Mouse (Mus musculus) retina, adult 2 months (tissue): ENCODE results near the gene Pdxk.
"Not testable (repeated sequence)": the region's sequence is repeated elsewhere in the genome, so short reads cannot be mapped to it uniquely, and the experiment has no call there.

ENCODE experiments used
- DNase-seq: peaks from one replicate; pipeline ENCODE4 v3.0.0-alpha.2; 2012; ENCODE audit warnings: low read depth, low spot score

The Pdxk gene

DNA sequence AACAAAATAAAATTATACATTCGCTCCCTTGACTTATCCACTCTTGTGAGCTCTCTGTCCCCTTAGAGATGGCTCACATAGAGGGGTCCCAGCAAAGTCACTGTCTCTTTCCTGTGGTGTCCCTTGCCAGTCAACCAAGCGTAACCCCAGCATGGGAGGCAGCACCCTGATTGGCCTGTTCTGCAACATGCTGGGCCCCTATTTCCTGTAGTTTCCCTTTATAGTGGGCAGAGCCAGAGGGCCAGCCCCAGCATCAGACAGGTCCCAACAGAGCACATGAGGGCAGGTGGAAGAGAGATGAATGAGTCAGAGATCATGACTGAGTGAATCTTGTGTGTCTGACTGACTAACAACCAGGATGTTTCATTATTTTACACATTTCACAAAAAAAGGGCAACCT lies 43.8 kb downstream of the Pdxk start:
- DNase-seq: no peak

DNA sequence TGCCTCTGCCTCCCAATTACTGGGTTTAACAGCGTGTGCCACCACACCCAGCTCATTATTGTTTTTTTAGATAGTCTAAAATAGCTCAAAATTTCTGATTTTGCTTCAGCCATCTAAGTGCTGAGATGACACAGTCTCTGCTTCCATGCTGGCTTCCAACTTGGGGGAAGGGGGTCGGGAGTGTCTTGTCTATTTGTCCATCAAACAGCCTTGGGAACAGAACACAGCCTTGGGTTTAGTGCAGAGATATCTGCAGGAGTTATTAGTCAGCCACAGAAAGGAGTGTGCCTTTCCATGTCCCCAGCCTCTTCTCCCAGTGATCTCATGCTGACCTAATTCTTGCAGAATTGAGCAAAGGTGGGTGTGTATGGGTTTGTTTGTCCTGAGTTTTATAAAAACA lies 46.0 kb downstream of the Pdxk start:
- no peak for DNase-seq

DNA sequence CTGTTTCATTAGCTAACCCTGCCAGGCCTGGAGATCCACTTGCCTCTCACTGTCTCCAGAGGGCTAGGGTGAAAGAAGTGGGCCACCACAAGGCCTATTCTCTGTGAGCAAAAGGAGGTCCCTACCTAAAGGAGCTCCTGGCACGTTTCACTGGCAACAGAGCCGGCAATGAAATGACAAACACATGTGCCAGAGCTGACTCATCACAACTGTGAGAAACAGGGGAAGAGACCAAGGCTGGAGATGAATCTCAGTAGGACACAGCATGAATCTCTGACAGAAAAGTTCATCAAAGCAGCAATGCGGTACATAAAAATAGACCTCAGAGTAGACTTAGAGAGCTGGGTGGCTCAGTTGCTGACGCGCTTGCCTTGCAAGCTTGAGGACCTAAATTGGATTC lies 46.9 kb downstream of the Pdxk start:
- DNase-seq: no peak

DNA sequence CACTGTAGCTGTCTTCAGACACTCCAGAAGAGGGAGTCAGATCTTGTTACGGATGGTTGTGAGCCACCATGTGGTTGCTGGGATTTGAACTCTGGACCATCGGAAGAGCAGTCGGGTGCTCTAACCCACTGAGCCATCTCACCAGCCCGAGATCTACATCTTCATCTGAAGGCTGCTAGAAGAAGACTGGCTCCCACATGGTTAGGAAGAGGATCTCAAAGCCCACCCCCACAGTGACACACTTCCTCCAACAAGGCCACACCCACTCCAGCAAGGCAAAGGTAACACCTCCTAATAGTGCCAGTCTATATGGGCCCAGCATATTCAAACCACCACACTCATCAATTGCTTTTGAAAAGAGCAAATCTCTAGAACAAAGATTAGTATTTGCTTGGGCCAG lies 49.8 kb downstream of the Pdxk start:
- not testable (repeated sequence) for DNase-seq

DNA sequence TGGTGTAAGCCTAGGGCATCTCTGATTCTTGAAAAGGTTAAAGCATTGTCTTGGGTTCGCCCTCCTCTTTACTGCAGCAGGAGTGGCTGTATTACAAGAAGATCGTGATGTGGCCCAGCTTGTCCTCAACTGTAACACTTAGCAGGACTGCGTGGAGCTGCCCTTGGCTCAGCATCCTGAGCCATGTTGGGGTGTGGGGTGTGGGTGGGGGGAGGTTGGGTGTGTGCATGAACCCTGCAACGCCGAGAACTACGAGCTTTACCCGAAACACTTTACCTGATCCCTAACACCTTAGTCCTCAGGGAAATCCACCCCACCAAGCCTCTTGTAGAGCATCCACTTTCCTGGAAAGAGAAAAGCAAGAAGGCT lies 51.6 kb downstream of the Pdxk start:
- no peak for DNase-seq

DNA sequence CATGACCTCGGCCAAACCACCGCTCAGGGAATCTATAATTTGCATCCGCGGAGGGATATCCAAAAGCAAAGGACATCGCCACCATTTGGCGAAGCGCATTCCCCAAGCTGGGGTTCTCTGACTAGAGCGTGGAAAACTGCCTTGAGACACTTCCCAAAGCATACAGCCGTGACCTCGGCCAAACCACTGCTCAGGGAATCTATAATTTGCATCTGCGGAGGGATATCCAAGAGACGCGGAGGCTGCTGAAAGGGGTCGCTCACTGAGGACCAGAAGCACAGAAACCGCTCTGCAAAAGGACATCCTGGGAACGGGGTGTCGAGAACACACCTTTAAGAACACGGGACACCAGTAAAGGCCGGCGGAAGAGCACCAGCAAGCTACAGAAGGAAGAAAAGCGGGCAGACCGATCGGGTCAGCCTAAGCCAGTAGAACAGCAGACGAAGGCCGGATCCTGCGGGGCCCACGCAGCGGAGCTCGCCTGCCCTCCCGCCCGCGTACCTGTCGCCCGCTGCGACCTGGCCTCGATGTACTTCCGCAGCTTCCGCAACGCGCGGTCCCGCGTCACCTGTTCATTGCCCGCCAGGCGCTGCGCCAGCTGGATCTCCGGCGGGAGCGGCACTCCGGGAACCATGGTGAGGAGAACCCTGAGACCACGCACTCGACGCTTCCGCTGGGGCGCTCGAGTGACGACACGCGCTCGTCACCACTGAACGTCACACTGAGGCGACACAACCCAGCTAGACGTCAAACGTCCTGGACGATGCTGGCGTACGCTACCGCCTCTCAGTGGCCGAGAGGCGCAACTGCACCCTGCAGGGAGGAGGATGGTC lies 52.2 kb downstream of the Pdxk start, which contains the start of gene Rrp1:
Rrp1 (minus strand) TSS at position 725 of the 833 bp plus-strand sequence.
- peak; percentile 92 for DNase-seq

DNA sequence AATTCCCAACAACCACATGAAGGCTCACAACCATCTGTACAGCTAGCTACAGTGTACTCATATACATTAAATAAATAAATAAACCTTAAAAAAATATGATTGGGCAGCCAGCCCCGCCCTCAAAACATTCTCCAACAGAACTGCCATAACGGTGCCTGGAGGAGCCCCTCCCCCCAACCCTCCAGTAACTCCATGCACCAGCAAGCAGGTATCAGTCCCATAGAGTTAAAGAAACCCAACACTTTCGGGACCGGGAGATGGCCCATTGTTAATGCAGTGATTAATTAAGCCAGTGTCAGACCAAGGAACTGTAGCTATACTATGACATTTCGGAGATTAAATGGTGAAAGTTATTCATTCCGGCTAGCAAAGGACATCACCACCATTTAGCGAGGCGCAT lies 52.9 kb downstream of the Pdxk start:
- no peak for DNase-seq

DNA sequence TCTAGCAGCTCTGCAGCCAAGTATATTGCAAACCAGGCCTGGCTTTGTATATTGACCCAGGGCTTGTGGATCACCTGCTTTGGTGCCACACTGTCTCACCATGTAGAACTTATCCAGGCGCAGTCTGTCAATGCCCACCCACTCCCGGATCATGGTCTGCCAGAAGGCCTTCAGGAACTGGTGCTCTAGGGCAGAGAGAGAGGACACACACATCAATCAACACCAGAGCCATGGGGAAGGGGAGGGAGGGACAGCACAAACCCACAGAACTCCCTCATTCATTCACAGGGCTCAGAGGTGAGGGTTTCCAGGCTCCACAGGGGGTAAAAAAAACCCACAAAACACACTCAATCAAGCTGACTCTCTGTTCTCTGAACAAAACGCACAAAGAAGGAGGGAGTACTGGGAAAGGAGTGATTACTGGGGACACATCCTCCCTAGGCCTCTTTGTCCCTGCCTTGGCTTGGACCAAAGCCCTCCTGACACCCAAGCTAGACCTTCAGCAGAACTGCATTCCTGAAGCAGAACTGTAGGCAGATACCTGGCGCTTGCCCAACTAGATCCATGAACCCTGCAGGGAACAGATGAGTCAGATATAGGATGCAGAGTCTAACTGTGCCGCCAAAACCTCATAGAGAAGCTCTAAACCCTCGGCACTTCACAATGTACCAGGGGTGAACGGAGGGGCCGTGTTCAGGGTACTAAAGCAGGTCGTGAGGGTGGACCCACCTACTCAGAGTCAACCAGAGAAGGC lies 55.6 kb downstream of the Pdxk start:
- DNase-seq: no peak

DNA sequence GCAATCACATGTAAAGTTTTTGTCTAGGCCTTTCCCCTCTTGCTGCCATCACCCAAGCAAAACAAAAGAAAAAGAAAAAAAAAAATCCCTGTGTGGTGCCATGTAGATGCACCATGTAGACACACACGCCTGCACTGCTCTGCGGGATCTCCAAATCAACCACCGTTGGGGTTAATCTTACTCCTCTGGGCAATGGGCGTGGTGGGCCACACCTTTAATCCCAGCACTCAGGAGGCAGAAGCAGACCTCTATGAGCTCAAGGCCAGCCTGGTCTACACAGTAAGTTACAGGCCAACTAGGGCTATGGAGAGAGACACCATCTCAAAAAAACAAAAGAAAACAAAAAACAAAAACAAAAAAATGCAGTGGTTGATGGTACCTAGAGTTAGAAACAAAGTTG lies 57.6 kb downstream of the Pdxk start:
- no peak for DNase-seq

DNA sequence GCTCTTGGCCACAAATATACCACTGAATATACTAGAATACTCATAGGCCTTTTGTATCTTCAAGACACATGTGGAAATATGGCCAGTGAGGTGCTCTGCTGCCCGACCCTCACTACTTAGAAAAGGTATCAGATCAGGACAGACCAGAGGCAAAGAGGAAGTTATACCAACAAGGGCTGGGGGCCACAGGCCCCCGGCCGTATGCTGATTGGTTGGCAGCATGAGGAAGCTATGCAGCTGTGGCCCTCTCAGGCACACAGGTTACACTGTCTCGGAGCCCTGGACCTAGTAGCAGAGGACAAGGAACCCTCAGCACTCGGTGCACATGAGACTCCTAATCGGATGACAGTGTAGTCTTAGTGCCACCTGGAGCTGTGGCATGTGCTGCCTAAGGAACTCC lies 58.6 kb downstream of the Pdxk start:
- DNase-seq: no peak

DNA sequence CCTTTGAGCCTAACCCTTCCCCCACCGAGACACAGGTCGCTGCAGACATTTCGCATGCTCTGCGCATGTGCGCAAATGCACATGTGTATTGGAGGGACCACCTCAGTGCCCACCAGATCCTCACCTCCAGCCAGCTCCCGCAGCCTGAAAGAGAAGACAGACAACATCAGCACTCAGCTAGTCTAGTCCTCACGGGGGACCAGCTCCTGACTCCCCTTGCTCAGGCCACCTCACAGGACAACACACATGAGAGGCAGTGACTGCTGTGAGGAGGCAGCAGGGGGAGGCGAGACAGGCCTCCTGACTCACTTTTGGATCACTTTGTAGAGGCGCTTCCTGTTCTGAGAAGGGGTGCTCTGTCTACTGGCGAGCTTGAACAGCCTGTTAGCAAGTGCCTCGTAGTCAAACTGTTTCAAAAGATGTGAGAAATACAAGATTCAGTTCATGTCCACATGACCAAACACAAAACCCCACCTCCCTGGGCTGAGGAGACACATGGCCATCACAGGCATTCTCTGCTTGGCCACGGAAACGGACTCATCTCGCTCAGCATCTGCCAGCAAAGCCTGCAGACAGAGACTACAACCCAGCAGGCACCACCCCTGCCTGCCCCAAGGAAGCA lies 62.4 kb downstream of the Pdxk start:
- DNase-seq: no peak

DNA sequence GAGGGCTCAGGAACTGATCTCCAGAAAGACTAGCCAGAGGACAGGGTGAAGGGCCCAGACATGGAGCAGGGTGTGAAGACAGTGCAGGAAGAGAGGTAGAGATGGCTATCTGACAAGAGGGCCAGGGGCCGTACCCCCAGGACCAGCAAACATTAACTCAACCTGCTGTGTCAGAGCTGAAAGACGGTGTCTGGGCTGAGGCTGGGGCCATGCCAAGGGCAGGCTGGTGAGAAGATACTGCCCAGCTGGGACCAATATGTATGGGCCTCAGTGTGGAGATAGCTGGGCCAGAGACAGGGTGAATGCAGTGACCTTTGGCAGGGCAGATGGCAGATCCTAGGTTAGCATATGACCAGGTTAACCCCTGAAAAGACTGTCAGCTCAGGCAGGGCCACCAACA lies 63.6 kb downstream of the Pdxk start:
- no peak for DNase-seq

DNA sequence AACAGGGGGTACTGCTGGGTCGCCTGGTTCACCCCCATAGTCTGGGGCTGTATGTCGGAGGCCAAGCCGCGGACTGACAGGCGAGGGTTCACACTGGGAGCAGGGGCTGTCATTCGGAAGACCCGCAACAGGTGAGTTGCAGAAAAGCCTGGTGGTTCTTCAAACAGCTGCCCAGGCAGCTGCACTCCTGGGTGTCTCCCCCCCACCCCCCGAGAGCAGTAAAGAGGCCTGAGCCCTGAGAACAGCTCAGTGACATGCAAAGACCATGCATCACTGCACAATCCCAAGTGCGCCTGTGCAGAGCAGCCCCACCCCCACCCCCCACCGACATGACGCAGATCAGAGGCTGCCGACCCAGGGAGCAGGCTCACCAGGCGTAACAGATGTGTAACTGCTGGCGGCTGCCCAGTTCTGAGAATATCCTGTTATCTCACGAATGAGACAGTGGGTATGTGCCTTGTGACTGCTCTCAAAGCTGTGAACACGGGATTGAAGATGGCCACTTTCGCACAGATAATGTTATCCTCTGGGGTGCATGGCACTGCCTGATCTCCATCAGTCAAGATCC lies 65.6 kb downstream of the Pdxk start:
- DNase-seq: peak; percentile 47

DNA sequence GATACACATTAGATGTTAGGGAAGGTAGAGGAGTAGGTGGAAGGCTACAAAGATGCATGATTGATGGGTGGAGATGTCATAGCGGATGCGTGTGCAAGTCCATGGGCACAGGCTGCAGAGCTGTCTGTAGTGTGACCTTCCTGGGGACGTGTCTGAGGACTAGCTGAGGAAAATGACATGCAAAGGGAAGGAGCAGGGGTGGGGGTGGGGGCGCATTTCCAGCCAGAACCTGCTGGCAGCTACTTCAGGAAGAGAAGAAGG lies 68.2 kb downstream of the Pdxk start:
- DNase-seq: no peak

DNA sequence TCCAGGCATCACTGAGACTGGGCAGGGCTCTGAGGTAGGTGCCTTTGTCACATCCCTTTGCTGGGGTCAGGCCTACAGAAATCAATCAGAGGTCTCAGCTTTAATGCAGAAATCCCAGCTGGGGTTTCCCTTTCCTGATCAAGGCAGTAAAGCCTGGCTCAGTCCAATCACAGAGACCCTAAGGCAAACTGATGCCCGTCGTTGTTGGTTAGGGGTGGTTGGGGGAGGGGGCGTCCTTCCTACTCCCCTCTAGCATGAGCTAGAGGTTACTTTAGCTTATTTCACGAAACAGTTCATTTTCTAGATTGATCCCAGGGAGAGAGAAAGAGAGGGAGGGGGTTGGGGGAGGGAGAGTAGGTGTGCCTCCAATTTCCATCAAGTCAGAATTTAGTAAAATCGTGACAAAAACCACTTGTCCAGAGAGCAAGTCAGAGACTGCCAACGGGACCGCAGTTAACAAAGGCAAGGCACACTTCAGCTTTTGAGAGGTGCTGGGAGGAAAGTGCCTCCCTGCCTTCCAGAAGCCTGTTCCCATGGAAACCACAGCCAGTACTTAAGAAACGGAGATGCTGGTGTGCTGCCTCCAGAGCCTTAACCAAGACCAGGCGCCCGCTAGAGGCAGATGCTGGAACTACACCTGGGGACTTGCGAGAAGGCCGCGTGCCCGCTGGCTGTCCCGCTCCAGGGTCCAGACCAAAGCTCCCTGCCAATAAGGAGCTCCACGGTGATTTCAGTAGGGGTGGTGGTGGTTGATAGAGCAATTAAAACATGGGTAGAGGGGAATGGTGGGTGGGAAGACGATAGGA lies 68.8 kb downstream of the Pdxk start:
- DNase-seq: peak; percentile 75

DNA sequence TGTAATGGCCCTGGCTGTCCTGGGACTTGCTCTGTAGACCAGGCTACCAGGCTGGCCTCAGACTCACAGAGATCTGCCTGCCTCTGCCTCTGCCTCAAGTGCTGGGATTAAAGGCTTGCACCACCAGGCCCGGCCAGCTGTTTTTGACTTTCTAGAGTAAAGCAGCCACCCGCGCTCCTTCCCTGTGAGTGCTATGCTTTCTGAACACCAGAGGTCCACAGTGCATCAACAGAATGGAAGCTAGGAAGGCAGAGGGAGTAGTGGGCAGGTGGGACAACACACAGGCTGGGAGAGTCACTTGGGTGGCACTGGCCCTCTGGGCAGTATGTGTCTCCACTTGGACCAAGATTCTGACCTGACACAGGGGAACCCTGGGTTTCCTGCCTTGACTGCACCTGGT lies 69.4 kb downstream of the Pdxk start:
- DNase-seq: no peak

DNA sequence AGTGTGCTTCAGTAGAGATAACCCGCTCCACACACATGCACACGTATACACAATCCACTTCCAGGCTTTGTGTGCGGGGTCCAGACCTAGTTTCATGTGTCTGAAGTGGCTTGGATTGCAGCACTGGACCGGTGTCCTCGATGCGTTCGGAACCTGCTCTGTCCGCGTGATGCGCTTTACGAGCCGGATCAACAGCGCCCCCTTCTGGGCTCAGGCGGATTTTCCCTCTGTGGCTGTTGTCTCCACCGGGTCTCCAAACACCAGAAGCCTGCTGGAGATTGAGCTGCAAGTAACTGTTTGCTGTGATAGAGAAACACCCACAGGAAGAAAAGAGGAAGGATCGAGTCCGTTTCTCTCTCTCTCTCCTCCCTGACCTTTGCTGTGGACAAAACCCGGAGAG lies 72.7 kb downstream of the Pdxk start:
- DNase-seq: peak; percentile 53

DNA sequence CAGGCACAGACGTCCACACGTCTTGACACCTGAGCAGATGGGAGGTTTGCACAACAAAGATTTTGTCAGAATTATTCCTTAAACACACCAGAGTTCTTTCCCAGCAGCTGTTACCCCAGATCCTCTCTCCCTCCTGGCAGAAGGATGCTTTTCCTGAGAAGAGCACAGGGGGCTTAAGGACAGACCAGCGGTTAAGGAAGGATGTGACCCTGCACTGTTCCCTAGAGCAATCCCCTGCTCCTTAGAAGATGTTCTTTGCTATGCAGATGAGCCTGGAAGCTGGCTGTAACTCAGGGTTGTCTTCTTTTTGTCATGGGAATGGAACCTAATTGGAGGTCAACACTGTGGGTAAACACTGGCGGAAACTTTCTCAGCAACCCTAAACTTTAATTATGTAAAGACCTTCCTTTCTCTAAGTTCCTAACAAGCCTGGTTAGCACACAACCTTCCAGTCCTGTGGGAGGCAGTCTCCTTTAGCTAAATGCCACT lies 73.7 kb downstream of the Pdxk start:
- no peak for DNase-seq

DNA sequence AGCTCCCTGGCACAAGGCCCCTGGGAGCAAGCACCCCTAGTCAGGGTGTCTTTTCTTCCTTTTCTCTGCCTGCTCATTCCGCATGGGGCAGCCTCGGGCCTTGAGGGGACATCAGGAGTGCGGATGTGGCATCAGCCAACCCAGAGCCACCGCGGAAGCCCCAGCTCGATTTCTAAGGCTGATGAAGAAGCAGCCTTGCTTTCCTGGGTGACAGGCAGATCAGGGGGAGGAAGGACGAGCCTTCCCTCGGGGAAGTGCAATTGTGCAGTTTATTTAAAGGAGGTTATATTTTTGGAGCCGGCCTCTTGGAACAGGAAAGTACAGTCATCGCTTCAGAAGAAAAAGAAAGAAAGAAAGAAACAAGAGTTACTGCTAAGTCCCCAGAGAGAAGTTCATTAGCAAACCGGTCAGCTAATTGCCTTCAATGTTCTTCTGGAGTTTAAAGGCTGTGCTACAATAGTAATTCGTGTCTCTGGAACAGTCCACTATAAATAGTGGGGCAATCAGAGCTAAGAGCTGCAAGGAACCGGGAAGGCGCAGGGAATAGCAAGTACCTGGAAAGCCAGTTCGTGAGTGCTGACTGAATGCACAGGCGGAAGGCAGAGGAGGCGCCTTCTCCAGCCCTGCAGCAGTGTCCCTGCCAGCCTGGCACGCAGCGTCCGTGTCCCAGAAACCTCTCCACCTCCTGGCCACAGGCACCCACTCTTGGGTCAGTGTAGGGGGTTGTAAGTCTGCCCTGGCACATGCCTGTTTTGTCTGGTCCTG lies 76.4 kb downstream of the Pdxk start:
- DNase-seq: no peak
